Mouse (Mus musculus) liver, embryonic 13.5 days (tissue): ENCODE data around the gene Smok3a. TPM values are rescaled to one million over a fixed set of nuclear protein-coding genes. Genes with fewer than 3 reads are reported as not detected.

Source experiments
- polyA plus RNA-seq: library from polyadenylated mRNA; unstranded; fragments of >200 nt; fragmentation: Nextera tagmentation; extraction: Ambion mirVana; gene quantifications from 2 replicates; pipeline ENCODE4 v1.2.1, GENCODE M21; 2015

Smok3a gene
- polyA plus RNA-seq, 1 experiment from 2014 or later, result not detected

Other genes with a start within 250 kb of the Smok3a start
- 17.8 and 20.1 TPM in 2 replicates for gene Ppp1r35, start 242.4 kb upstream of the Smok3a start, polyA plus RNA-seq
- 4.5 and 4.9 TPM in 2 replicates for gene Mepce, start 233.6 kb upstream of the Smok3a start, polyA plus RNA-seq
- gene Zcwpw1, start 233.5 kb upstream of the Smok3a start, polyA plus RNA-seq, result 3.5 and 4.8 TPM in 2 replicates
- 1.4 and 1.8 TPM in 2 replicates for gene Pilra, start 185.0 kb upstream of the Smok3a start, polyA plus RNA-seq
- gene Pilrb1, start 163.2 kb upstream of the Smok3a start, polyA plus RNA-seq, result 2.1 TPM in 2 replicates
- 1.6 and 2.1 TPM in 2 replicates for gene Pilrb2, start 149.4 kb upstream of the Smok3a start, polyA plus RNA-seq
- gene Cyp3a13, start 99.6 kb upstream of the Smok3a start, polyA plus RNA-seq, result 1.5 and 1.8 TPM in 2 replicates
- gene Gjc3, start 58.2 kb upstream of the Smok3a start, polyA plus RNA-seq, result 0.03 TPM in 1 of 2 replicates, not detected in the other
- gene Azgp1, start 39.7 kb upstream of the Smok3a start, polyA plus RNA-seq, result 0.38 and 0.44 TPM in 2 replicates
- gene Smok3b, start 168 bp downstream of the Smok3a start, polyA plus RNA-seq, result not detected in 2 replicates
- gene Smok3c, start 31.9 kb downstream of the Smok3a start, polyA plus RNA-seq, result not detected in 2 replicates
- gene Zkscan1, start 63.8 kb downstream of the Smok3a start, polyA plus RNA-seq, result 3.8 and 5.2 TPM in 2 replicates
- 15.4 and 16.0 TPM in 2 replicates for gene Zscan21, start 95.6 kb downstream of the Smok3a start, polyA plus RNA-seq
- 4.6 and 5.2 TPM in 2 replicates for gene Zfp113, start 134.5 kb downstream of the Smok3a start, polyA plus RNA-seq
- 180 TPM in 2 replicates for gene Cops6, start 139.8 kb downstream of the Smok3a start, polyA plus RNA-seq
- 5.9 and 7.4 TPM in 2 replicates for gene Ap4m1, start 150.7 kb downstream of the Smok3a start, polyA plus RNA-seq
- 224 and 255 TPM in 2 replicates for gene Mcm7, start 151.2 kb downstream of the Smok3a start, polyA plus RNA-seq
- gene Taf6, start 166.2 kb downstream of the Smok3a start, polyA plus RNA-seq, result 39.1 and 50.9 TPM in 2 replicates
- gene Cnpy4, start 166.2 kb downstream of the Smok3a start, polyA plus RNA-seq, result 17.6 and 18.4 TPM in 2 replicates
- gene Mblac1, start 173.1 kb downstream of the Smok3a start, polyA plus RNA-seq, result 3.7 and 4.1 TPM in 2 replicates
- 0.07 and 0.08 TPM in 2 replicates for gene Nxpe5, start 204.6 kb downstream of the Smok3a start, polyA plus RNA-seq
- gene Lamtor4, start 234.2 kb downstream of the Smok3a start, polyA plus RNA-seq, result 32.0 and 33.7 TPM in 2 replicates
- gene BC037034, start 242.8 kb downstream of the Smok3a start, polyA plus RNA-seq, result 2.8 and 3.6 TPM in 2 replicates